ENCODE assay signal across 8 mouse cellular contexts in the genomic region with DNA sequence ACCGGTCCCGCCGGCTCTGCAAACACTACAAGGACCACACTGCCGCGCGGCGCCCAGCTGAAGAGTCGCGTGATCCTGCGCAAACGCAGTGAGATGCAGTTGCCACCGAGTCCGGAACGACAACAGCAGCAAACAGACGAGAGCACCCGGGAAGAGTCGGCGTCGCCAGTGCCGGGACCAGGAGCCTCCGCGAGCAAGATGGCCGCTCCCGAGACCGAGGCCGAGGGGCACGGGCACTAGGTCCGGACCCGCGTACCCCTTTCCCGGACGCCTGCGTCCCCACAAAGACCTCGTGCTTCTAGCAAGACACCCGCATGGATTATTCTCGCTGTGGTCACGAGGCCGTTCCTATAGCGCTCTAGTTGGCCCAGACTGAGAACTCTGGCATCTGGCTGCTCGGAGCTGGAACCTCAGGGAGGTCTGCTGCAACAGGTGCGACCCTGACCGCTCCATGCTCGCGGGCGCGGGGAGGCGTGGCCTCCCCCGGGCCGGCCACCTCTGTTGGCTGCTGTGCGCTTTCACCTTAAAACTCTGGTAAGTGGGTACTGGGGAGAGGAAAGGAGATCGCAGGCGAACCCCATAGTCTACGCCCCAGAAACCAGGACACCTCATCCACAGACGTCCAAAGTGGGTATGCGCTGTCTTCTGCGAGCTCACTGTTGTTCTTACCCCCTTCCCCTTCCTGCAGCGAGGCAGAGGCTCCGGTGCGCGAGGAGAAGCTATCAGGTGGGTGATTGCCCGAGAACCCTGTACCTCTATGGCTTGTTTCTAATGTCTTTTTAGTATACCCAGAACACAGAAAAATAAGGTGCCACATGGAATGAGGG. TPM values are rescaled to one million over a fixed set of nuclear protein-coding genes. Genes with fewer than 3 reads are reported as not detected.
A peak's percentile ranks its signal among the peaks of the same experiment; 100 is the strongest.
DNase-seq lines count a peak whose midpoint lies in the region; ATAC-seq and TF ChIP-seq lines count a peak whose summit lies in the region.

TSS of gene Jtb (plus strand) at position 91 of the 827 bp plus-strand sequence.

- H3K36me3 ChIP-seq in hindbrain, embryonic 16.5 days (ENCODE audit: control insufficient read depth, insufficient read depth, low read length): peaks cover 5% of the 10 kb centered on the region; the same call in 1 of the 2 replicates

- intact Hi-C loops in left cerebral cortex, adult 2 months (cut with DNase I): loop anchor here (2.0 kb wide), 1 partner anchor 17 kb away; the partner anchor contains the start of gene Slc39a1

- DNase-seq in T-cell, adult 2 months (ENCODE audit: low spot score): peak; percentile 93
- DNase-seq in cerebellum, postnatal 4 days (ENCODE audit: low spot score in 2 of 2): peak; percentile 85 to 89
- DNase-seq in gastrocnemius, adult 18-20 months (ENCODE audit: low spot score): peak; percentile 92
- DNase-seq in left cerebral cortex, adult 2 months (ENCODE audit: extremely low spot score in 1 of 2, low spot score in 2 of 2): peak; percentile 92 to 95
- DNase-seq in right cerebral cortex, adult 2 months (ENCODE audit: low spot score in 2 of 2): peak; percentile 97 to 98
- DNase-seq in urinary bladder, postnatal 14 days (ENCODE audit: low spot score): peak; percentile 94

- no peaks in the 10 kb centered on the region for H3K9me3 ChIP-seq in hindbrain, embryonic 16.5 days (ENCODE audit: control insufficient read depth, low read length)

- ATAC-seq in hindbrain, embryonic 16.5 days: peak; percentile 99
- peak; percentile 99 for ATAC-seq in megakaryocyte, adult 5-6 weeks (ENCODE audit: poor library complexity, severe bottlenecking)

- H3K4me2 ChIP-seq in hindbrain, embryonic 16.5 days (ENCODE audit: low read length): peak within 1 kb of the TSS; percentile 87

- peak within 1 kb of the TSS; percentile 79 for H3K4me3 ChIP-seq in hindbrain, embryonic 16.5 days (ENCODE audit: low read length)
- H3K4me3 ChIP-seq in left cerebral cortex, adult 2 months: peak within 1 kb of the TSS; percentile 82

- TF ChIP-seq CTCF in left cerebral cortex, adult 2 months (IDR thresholded peaks at IDR 0.05): no peak; the same call in none of the 2 replicates

- peak within 1 kb of the TSS; percentile 81 for H3K27ac ChIP-seq in hindbrain, embryonic 16.5 days (ENCODE audit: low read depth, low read length)
- peak within 1 kb of the TSS; percentile 82 for H3K27ac ChIP-seq in left cerebral cortex, adult 2 months

- peaks cover 12% of the 10 kb centered on the region for H3K4me1 ChIP-seq in hindbrain, embryonic 16.5 days (ENCODE audit: control insufficient read depth, insufficient read depth, low read depth, low read length)

- under 1% methylated on average over 61 of the region's 61 CpGs for WGBS in hindbrain, embryonic 16.5 days

- peak within 1 kb of the TSS; percentile 84 for H3K9ac ChIP-seq in hindbrain, embryonic 16.5 days (ENCODE audit: low read depth, low read length)

- H3K27me3 ChIP-seq in hindbrain, embryonic 16.5 days (replicated peaks; ENCODE audit: control insufficient read depth, insufficient read depth, low read length): no peaks in the 10 kb centered on the region

RNA-seq across cellular contexts. Expression of gene Jtb, which starts in this region (rescaled TPM):
- total RNA-seq in gastrocnemius, adult 18-20 months (2021): 10 to 100 TPM; 73.7 to 75.0 TPM
- polyA plus RNA-seq in hindbrain, embryonic 16.5 days (2015; fragmentation: Nextera tagmentation; extraction: Ambion mirVana): 93.4 and 97.0 TPM in 2 replicates
- total RNA-seq in left cerebral cortex, adult 2 months (2021): 10 to 100 TPM; 43.8 to 49.5 TPM
- 81.2 and 84.5 TPM in 2 replicates for total RNA-seq in megakaryocyte, adult 5-6 weeks (2015)
- total RNA-seq in megakaryocyte, adult 5-6 weeks (2017): 32.8 and 37.5 TPM in 2 replicates

Comparison
In these comparisons a context has a peak if more than half of its experiments do, and no peak if none do; other contexts are left out.
1. Peak in every context shown above with its lines: DNase-seq, ATAC-seq, H3K4me3 ChIP-seq and H3K27ac ChIP-seq.